Comparison of ENCODE assay signal across 19 mouse cellular contexts in the genomic region with DNA sequence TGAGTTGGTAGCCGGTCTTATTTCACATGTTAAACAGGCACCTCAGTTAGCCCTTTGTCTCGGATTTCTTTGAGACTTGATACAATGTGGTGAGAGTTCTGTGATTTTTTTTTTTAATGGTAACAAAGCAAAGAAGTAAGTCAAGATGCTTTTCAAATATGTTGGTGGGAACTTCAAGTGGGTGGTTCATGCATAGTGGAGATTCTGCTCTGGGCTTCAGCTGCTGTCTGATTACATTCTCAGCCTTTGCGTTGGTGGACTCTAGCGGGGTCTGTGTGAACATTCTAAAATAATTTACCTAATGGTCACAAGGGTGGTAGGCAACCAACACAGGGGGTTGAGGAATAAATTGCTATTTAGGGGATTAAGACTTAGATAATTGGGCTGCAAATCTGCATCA. TPM values are rescaled to one million over a fixed set of nuclear protein-coding genes. Genes with fewer than 3 reads are reported as not detected.
DNase-seq lines count a peak whose midpoint lies in the region; ATAC-seq and TF ChIP-seq lines count a peak whose summit lies in the region.
"Had no signal": no experiment of that assay in that cellular context is flagged by ENCODE, and none has a peak within 500 bp of the region (broad histone marks: within the 10 kb centered on the region; RNA-seq: fewer than 3 reads in every experiment).

No protein-coding gene starts in this region.

- peak overlapping the region; percentile 69 for H3K27ac ChIP-seq in layer of hippocampus, adult 2 months
- H3K27ac ChIP-seq in left cerebral cortex, adult 2 months: 0 out of 2 replicates have a peak overlapping the region, but pooled peaks have one; percentile 11
- H3K27ac ChIP-seq: embryonic facial prominence, embryonic 10.5 days; embryonic facial prominence, embryonic 12.5 days; forebrain, embryonic 13.5 days; forebrain, embryonic 15.5 days had no signal

- no peak overlapping the region for H3K4me3 ChIP-seq in layer of hippocampus, adult 2 months
- H3K4me3 ChIP-seq in left cerebral cortex, adult 2 months: no peak overlapping the region
- H3K4me3 ChIP-seq: embryonic facial prominence, embryonic 10.5 days; embryonic facial prominence, embryonic 12.5 days; forebrain, embryonic 13.5 days; forebrain, embryonic 15.5 days had no signal

- peak in 1 of 2 experiments; percentile 28 for DNase-seq in layer of hippocampus, adult 2 months (ENCODE audit: low spot score in 2 of 2)
- no peak for DNase-seq in layer of hippocampus, adult 18-20 months (ENCODE audit: low spot score in 2 of 2)
- no peak for DNase-seq in left cerebral cortex, adult 2 months (ENCODE audit: extremely low spot score in 1 of 2, low spot score in 2 of 2)
- DNase-seq in left cerebral cortex, postnatal 4 days: no peak
- DNase-seq in right cerebral cortex, adult 18-20 months: peak; percentile 33
- no peak for DNase-seq in right cerebral cortex, postnatal 25 days
- DNase-seq: adrenal gland, adult 2 months; adrenal gland, postnatal 10 days; adrenal gland, postnatal 25 days; cerebellum, adult 11-12 months; cerebellum, adult 2 months; cerebellum, adult 9-10 months; cerebellum, postnatal 10 days; cerebellum, postnatal 25 days had no signal

- no peak for TF ChIP-seq CTCF in layer of hippocampus, adult 2 months (conservative IDR thresholded peaks at IDR 0.05)
- TF ChIP-seq CTCF in left cerebral cortex, adult 2 months (IDR thresholded peaks at IDR 0.05): no peak

- intact Hi-C loops in left cerebral cortex, adult 2 months (cut with DNase I): no loop called here
- intact Hi-C loops in left cerebral cortex, postnatal 4 days (cut with DNase I): no loop called here

- no peak for ATAC-seq in megakaryocyte, adult 5-6 weeks (ENCODE audit: poor library complexity, severe bottlenecking)
- ATAC-seq: forebrain, embryonic 13.5 days; forebrain, embryonic 15.5 days had no signal

RNA-seq across cellular contexts. Expression of gene Vrk1, which starts 14.1 kb away (rescaled TPM):
- 10 to 100 TPM; 18.7 to 21.3 TPM for total RNA-seq in layer of hippocampus, adult 2 months (2021)
- 10 to 100 TPM; 15.5 to 17.6 TPM for total RNA-seq in layer of hippocampus, adult 18-20 months (2021)
- 10 to 100 TPM; 12.9 to 13.0 TPM for total RNA-seq in left cerebral cortex, adult 2 months (2021)
- 10 to 100 TPM; 22.7 to 24.9 TPM for total RNA-seq in left cerebral cortex, postnatal 4 days (2021)
- total RNA-seq in megakaryocyte, adult 5-6 weeks (2015): 133 and 142 TPM in 2 replicates
- total RNA-seq in megakaryocyte, adult 5-6 weeks (2017): 184 and 208 TPM in 2 replicates

Comparison
In these comparisons a context has a peak if more than half of its experiments do, and no peak if none do; other contexts are left out.
1. RNA of gene Vrk1, which starts 14.1 kb away (total RNA-seq): 133 to 208 TPM in megakaryocyte, adult 5-6 weeks; 22.7 to 24.9 TPM in left cerebral cortex, postnatal 4 days, 18.7 to 21.3 TPM in layer of hippocampus, adult 2 months, 15.5 to 17.6 TPM in layer of hippocampus, adult 18-20 months and 12.9 to 13.0 TPM in left cerebral cortex, adult 2 months; every median in the first group is over 4 times any median in the second.